Mouse (Mus musculus): ENCODE results near the gene Mical3. TPM values are rescaled to one million over a fixed set of nuclear protein-coding genes. Genes with fewer than 3 reads are reported as not detected.

Gene Mical3
- total and polyA plus RNA-seq, 2 experiments from 2014 or later: 25.0 to 83.4 TPM

DNA sequence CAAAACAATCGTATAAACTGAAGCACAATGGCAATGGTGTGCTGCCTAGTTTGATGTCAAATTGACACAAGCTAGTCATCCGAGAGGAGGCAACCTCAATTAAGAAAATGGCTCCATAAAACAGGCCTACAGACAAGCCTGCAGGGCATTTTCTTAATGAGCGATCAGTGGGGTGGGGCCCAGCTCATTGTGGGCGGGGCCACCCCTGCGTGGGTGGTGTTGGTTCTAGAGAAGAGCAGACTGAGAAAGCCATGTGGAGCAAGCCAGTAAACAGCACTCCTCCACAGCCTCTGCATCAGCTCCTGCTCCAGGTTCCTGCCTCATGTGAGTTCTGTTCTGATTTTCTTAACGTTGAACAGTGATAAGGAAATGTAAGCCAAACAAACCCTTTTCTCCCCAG is 6.4 kb upstream of the Mical3 start:
- ATAC-seq (ENCODE audit: low FRiP score) (no peak), DNase-seq (ENCODE audit: low spot score) (no peak)
- no peaks in the 10 kb centered on the region for H3K4me1 ChIP-seq (ENCODE audit: insufficient read depth, low read length)
- 70% methylated on average over 6 of the region's 6 CpGs for WGBS
- no peak overlapping the region for H3K4me3 ChIP-seq (ENCODE audit: low read depth, low read length)
- H3K36me3 ChIP-seq (ENCODE audit: insufficient read depth, low read length): no peaks in the 10 kb centered on the region
- no peak for TF ChIP-seq CTCF (IDR thresholded peaks at IDR 0.05)
- no peaks in the 10 kb centered on the region for H3K9me3 ChIP-seq (ENCODE audit: low read length)
- H3K9ac ChIP-seq (replicated peaks; ENCODE audit: low read length, poor library complexity, severe bottlenecking): no peak overlapping the region
- H3K27ac ChIP-seq (ENCODE audit: low read depth, low read length): no peak overlapping the region
- no peak overlapping the region for H3K4me2 ChIP-seq (ENCODE audit: low read depth, low read length, poor library complexity, severe bottlenecking)
- no peaks in the 10 kb centered on the region for H3K27me3 ChIP-seq (ENCODE audit: insufficient read depth, low read length)

DNA sequence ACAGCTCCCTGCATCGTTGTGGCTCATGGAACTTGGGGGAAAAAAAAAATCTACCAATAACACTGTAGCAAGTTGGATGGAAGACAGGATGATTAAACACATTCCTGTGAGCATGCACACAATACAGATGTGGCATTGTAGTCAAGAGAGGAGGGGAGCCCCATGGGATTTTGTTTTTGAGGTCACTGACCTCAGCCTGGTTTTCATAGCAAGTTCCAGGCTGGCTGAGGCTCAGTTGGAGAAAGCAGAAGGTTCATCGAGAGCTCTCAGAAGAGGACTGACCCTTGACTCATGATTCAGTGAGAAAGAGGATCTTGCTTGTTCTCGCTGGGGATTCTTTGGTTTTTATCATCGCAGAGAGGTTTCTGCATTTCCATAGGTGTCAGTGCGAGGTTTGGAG is 4.1 kb upstream of the Mical3 start:
- ATAC-seq (ENCODE audit: low FRiP score) (no peak), DNase-seq (ENCODE audit: low spot score) (no peak)
- no peaks in the 10 kb centered on the region for H3K27me3 ChIP-seq (ENCODE audit: insufficient read depth, low read length)
- H3K9me3 ChIP-seq (ENCODE audit: low read length): no peaks in the 10 kb centered on the region
- H3K36me3 ChIP-seq (ENCODE audit: insufficient read depth, low read length): no peaks in the 10 kb centered on the region
- H3K4me3 ChIP-seq (ENCODE audit: low read depth, low read length): no peak overlapping the region
- no peak overlapping the region for H3K9ac ChIP-seq (replicated peaks; ENCODE audit: low read length, poor library complexity, severe bottlenecking)
- TF ChIP-seq CTCF (IDR thresholded peaks at IDR 0.05): no peak
- H3K4me2 ChIP-seq (ENCODE audit: low read depth, low read length, poor library complexity, severe bottlenecking): no peak overlapping the region
- H3K4me1 ChIP-seq (ENCODE audit: insufficient read depth, low read length): 0 out of 2 replicates have a peak, but pooled peaks cover 3% of the 10 kb centered on the region
- H3K27ac ChIP-seq (ENCODE audit: low read depth, low read length): no peak overlapping the region
- WGBS: 52% methylated on average over 5 of the region's 5 CpGs

GRCm38 (mm10) chr6:121134249-121134648 is 3.5 kb upstream of the Mical3 start:
- no peak overlapping the region for H3K9ac ChIP-seq (replicated peaks; ENCODE audit: low read length, poor library complexity, severe bottlenecking)
- H3K27me3 ChIP-seq (ENCODE audit: insufficient read depth, low read length): no peaks in the 10 kb centered on the region
- no peaks in the 10 kb centered on the region for H3K36me3 ChIP-seq (ENCODE audit: insufficient read depth, low read length)
- ATAC-seq (ENCODE audit: low FRiP score) (no peak), DNase-seq (ENCODE audit: low spot score) (no peak)
- no peak overlapping the region for H3K27ac ChIP-seq (ENCODE audit: low read depth, low read length)
- H3K9me3 ChIP-seq (ENCODE audit: low read length): no peaks in the 10 kb centered on the region
- TF ChIP-seq CTCF (IDR thresholded peaks at IDR 0.05): no peak
- 0 out of 2 replicates have a peak, but pooled peaks cover 3% of the 10 kb centered on the region for H3K4me1 ChIP-seq (ENCODE audit: insufficient read depth, low read length)
- H3K4me3 ChIP-seq (ENCODE audit: low read depth, low read length): no peak overlapping the region
- H3K4me2 ChIP-seq (ENCODE audit: low read depth, low read length, poor library complexity, severe bottlenecking): no peak overlapping the region
- WGBS: 16% methylated on average over 3 of the region's 3 CpGs

DNA sequence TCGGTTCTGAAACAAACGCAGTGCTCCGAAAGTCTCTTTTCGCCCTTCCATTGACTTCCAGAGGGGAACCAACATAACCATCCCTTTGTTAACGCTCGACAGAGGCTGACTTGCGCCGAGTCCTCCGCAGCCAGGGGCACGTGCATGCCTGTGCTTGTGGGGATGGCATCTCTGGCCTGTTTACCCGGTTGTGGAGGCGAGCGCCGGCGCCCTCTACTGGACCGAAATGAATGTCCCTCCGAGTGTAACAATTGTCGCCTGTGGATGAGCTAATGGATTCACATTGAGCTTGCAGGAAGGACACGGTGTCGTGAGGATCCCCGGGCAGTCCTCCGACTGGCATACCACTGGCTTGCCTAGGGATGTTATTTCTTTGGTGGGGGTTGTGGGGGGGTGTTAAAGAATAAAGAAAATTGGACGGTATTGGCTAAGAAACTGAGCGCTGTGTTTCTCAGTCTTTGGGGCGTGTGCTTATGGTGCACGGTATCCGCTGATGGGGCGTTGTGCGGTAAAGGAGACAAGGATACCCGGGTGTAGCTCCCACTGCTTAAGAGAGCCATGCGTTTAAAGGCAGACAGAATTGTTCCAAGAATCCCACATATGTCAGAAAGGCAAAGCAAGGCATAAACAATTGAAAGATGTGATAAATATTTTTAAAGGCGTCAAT is 627 bp downstream of the Mical3 start:
- Histone ChIP-seq H3K4me2 (ENCODE audit: low read depth, low read length, poor library complexity, severe bottlenecking) (peak overlapping the region; percentile 63), H3K4me3 (ENCODE audit: low read depth, low read length) (peak overlapping the region; percentile 57), H3K9me3 (ENCODE audit: low read length) (no peaks in the 10 kb centered on the region), H3K27ac (ENCODE audit: low read depth, low read length) (peak overlapping the region; percentile 97), H3K9ac (replicated peaks; ENCODE audit: low read length, poor library complexity, severe bottlenecking) (peak overlapping the region; percentile 78), H3K27me3 (ENCODE audit: insufficient read depth, low read length) (no peaks in the 10 kb centered on the region), H3K36me3 (ENCODE audit: insufficient read depth, low read length) (no peaks in the 10 kb centered on the region), H3K4me1 (ENCODE audit: insufficient read depth, low read length) (peaks cover 12% of the 10 kb centered on the region)
- ATAC-seq (ENCODE audit: low FRiP score) (peak; percentile 90), DNase-seq (ENCODE audit: low spot score) (peak; percentile 94)
- TF ChIP-seq CTCF (IDR thresholded peaks at IDR 0.05): peak; percentile 97
- WGBS: under 1% methylated on average over 32 of the region's 32 CpGs

DNA sequence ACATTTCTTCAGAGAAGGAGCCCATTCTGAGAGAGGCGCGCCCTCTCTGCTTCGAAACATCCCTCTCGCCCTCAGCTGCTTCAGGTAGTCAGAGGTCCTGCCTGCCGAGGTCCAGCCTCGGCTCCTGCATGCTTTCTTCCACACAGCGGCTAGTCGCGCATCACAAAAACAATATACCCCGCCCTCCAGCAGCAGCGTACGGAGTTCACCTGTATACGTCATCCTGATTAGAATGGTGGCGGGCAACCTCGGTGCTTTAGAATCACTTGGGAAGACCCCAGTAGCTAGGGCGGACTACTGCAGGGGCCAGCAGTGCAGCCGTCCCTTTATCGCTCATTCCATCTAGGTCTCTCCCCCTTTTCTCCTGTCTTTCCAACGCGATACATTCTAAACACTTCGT is 1.3 kb downstream of the Mical3 start:
- H3K9ac ChIP-seq (replicated peaks; ENCODE audit: low read length, poor library complexity, severe bottlenecking): peak overlapping the region; percentile 78
- 5% methylated on average over 21 of the region's 21 CpGs for WGBS
- peak overlapping the region; percentile 57 for H3K4me3 ChIP-seq (ENCODE audit: low read depth, low read length)
- H3K4me1 ChIP-seq (ENCODE audit: insufficient read depth, low read length): peaks cover 12% of the 10 kb centered on the region
- H3K4me2 ChIP-seq (ENCODE audit: low read depth, low read length, poor library complexity, severe bottlenecking): peak overlapping the region; percentile 63
- no peaks in the 10 kb centered on the region for H3K36me3 ChIP-seq (ENCODE audit: insufficient read depth, low read length)
- TF ChIP-seq CTCF (IDR thresholded peaks at IDR 0.05): no peak
- peak; percentile 73 for DNase-seq (ENCODE audit: low spot score)
- H3K27ac ChIP-seq (ENCODE audit: low read depth, low read length): peak overlapping the region; percentile 97
- no peaks in the 10 kb centered on the region for H3K9me3 ChIP-seq (ENCODE audit: low read length)
- H3K27me3 ChIP-seq (ENCODE audit: insufficient read depth, low read length): no peaks in the 10 kb centered on the region
- ATAC-seq (ENCODE audit: low FRiP score): peak; percentile 75

DNA sequence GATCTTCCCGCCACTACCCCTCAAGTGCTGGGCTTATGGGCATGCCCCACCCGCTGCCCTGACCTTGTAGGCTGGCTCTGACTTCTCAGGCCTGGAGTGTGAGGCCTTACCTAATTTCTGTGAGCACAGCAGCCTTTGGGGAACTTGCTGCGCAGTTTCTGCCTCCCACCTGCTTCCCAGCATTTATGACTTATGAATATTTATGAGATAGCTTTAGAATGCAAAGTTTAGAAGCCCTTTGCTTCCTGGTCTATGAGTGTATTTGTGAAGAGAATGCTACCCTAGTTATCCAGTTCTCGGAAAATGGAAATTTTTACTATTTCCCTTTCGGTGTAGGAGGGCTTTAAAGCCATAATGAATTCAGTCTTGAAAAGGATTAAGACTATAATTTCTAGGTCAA is 2.1 kb downstream of the Mical3 start:
- Histone ChIP-seq H3K9me3 (ENCODE audit: low read length) (no peaks in the 10 kb centered on the region), H3K27ac (ENCODE audit: low read depth, low read length) (peak overlapping the region; percentile 97), H3K4me3 (ENCODE audit: low read depth, low read length) (peak overlapping the region; percentile 57), H3K36me3 (ENCODE audit: insufficient read depth, low read length) (no peaks in the 10 kb centered on the region), H3K4me1 (ENCODE audit: insufficient read depth, low read length) (peaks cover 12% of the 10 kb centered on the region), H3K4me2 (ENCODE audit: low read depth, low read length, poor library complexity, severe bottlenecking) (peak overlapping the region; percentile 63), H3K9ac (replicated peaks; ENCODE audit: low read length, poor library complexity, severe bottlenecking) (peak overlapping the region; percentile 78; the same call in 1 of the 2 replicates), H3K27me3 (ENCODE audit: insufficient read depth, low read length) (no peaks in the 10 kb centered on the region)
- ATAC-seq (ENCODE audit: low FRiP score) (no peak), DNase-seq (ENCODE audit: low spot score) (no peak)
- no peak for TF ChIP-seq CTCF (IDR thresholded peaks at IDR 0.05)
- 53% methylated on average over 5 of the region's 5 CpGs for WGBS
